Mouse (Mus musculus) left cerebral cortex, adult 18-20 months (tissue): ENCODE measurements around the gene Fau. TPM values are rescaled to one million over a fixed set of nuclear protein-coding genes. Genes with fewer than 3 reads are reported as not detected.
A peak's percentile ranks its signal among the peaks of the same experiment; 100 is the strongest.

Source experiments
- DNase-seq, 2 experiments: peaks; one replicate each; pipeline ENCODE4 v3.0.0; 2021 to 2022; ENCODE audit warnings: low spot score in 2 of 2, mixed read lengths in 1 of 2
- total RNA-seq, 2 experiments: library from RNA; stranded (reverse); gene quantifications; 2 replicates each; pipeline ENCODE4 v1.2.3; 2021

Fau gene
- total RNA-seq, 2 experiments from 2014 or later: 717 to 762 TPM

GRCm38 (mm10) chr19:6069851-6070250 is 12.2 kb downstream of the Fau start:
- DNase-seq: no peak

- DNase-seq: no peak
These were observed 13.1 kb downstream of the Fau start for GRCm38 (mm10) chr19:6070571-6071250.

GRCm38 (mm10) chr19:6071261-6071660 is 13.6 kb downstream of the Fau start:
- DNase-seq: no peak

GRCm38 (mm10) chr19:6073889-6074288 is 16.2 kb downstream of the Fau start:
- DNase-seq: no peak

GRCm38 (mm10) chr19:6076564-6077393 is 19.1 kb downstream of the Fau start, which contains the start of gene Vps51:
Vps51 (minus strand) TSS chr19:6077231.
- peak; percentile 87 to 88 for DNase-seq

- no peak for DNase-seq
These were observed 22.4 kb downstream of the Fau start, which contains the start of gene Tmem262 for GRCm38 (mm10) chr19:6079983-6080480. Tmem262 (plus strand) TSS chr19:6080033.

GRCm38 (mm10) chr19:6082156-6082555 is 24.5 kb downstream of the Fau start, which contains the start of gene Gm28374:
Gm28374 (minus strand) TSS chr19:6082256.
- no peak for DNase-seq

- DNase-seq: peak; percentile 95 to 96
These were observed 27.0 kb downstream of the Fau start, which contains the start of the genes Zfpl1 and Cdca5 for GRCm38 (mm10) chr19:6084478-6085248. Zfpl1 (minus strand) TSS chr19:6084956. Cdca5 (plus strand) TSS chr19:6084983.

GRCm38 (mm10) chr19:6085417-6085879 is 27.8 kb downstream of the Fau start:
- DNase-seq: no peak

GRCm38 (mm10) chr19:6088841-6089240 is 31.2 kb downstream of the Fau start:
- DNase-seq: no peak

- DNase-seq: no peak
These were observed 36.5 kb downstream of the Fau start, which contains the start of gene AC131692.1 for GRCm38 (mm10) chr19:6094119-6094518. AC131692.1 (plus strand) TSS chr19:6094419.

- DNase-seq: no peak
These were observed 40.2 kb downstream of the Fau start for GRCm38 (mm10) chr19:6097847-6098246.

GRCm38 (mm10) chr19:6101186-6101585 is 43.5 kb downstream of the Fau start:
- no peak for DNase-seq

- no peak for DNase-seq
These were observed 44.7 kb downstream of the Fau start for GRCm38 (mm10) chr19:6102169-6102853.

GRCm38 (mm10) chr19:6104476-6104875 is 46.8 kb downstream of the Fau start:
- DNase-seq: no peak

- DNase-seq: no peak
These were observed 47.9 kb downstream of the Fau start, which contains the start of gene Naaladl1 for GRCm38 (mm10) chr19:6105586-6105985. Naaladl1 (plus strand) TSS chr19:6105782.
